Mouse (Mus musculus): Measurements from ENCODE around the gene Susd6.

GRCm38 (mm10) chr12:80782190-80782589, 8.1 kb upstream of the Susd6 start:
- TF ChIP-seq POLR2A (IDR thresholded peaks at IDR 0.05; ENCODE audit: insufficient read depth, low read depth, low read length) (no peak), CTCF (IDR thresholded peaks at IDR 0.05; ENCODE audit: insufficient read depth, low read depth, low read length) (no peak)

All from olfactory bulb, adult 2 months (tissue).